Mouse (Mus musculus) adrenal gland, adult 8-10 months (tissue): ENCODE results near the gene Pjvk. TPM values are rescaled to one million over a fixed set of nuclear protein-coding genes. Genes with fewer than 3 reads are reported as not detected.

Source experiments
- total RNA-seq, 4 experiments: library from RNA; stranded (reverse); gene quantifications; 2 replicates each; pipeline ENCODE4 v1.2.4; 2022

Pjvk gene
- total RNA-seq, 4 experiments from 2014 or later = not detected

Other genes starting within 250 kb of the Pjvk start
- gene Osbpl6, start 242.0 kb upstream of the Pjvk start, total RNA-seq = 10 to 100 TPM; 25.8 to 37.9 (median 27.9) TPM
- gene Prkra, start 461 bp upstream of the Pjvk start, total RNA-seq = 10 to 100 TPM; 26.5 to 32.4 (median 28.1) TPM
- 10 to 100 TPM; 24.4 to 43.0 (median 30.1) TPM for gene Fkbp7, start 24.6 kb downstream of the Pjvk start, total RNA-seq
- 10 to 100 TPM; 45.0 to 61.3 (median 49.9) TPM for gene Plekha3, start 26.8 kb downstream of the Pjvk start, total RNA-seq